Mouse (Mus musculus): ENCODE results near the gene Gm10160.
"Not testable (repeated sequence)": the region's sequence is repeated elsewhere in the genome, so short reads cannot be mapped to it uniquely, and the experiment has no call there.

The Gm10160 gene

DNA sequence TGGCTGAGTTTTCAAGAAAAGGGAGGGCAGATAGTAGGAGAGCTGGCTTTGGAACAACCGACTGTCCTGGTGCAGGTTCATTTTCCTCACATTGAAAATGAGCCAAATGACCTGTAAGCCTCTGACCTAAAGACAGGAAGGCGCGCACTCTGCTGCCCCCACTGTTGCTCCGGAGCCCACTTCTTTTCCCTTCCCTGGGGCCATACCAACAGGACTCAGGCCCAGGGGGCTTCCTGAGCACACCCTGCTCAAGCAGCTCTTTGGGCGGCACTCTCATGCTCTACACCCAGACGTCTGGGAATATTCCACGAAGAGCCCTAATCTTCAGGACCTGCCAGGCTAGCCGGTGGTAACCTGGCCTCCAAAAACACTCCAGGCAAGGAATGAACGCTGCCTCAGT lies 2.6 kb upstream of the Gm10160 start:
- DNase-seq (ENCODE audit: low spot score in 2 of 2) = no peak

GRCm38 (mm10) chr7:81856221-81856620 lies 627 bp upstream of the Gm10160 start:
- DNase-seq (ENCODE audit: low spot score in 2 of 2) = no peak

DNA sequence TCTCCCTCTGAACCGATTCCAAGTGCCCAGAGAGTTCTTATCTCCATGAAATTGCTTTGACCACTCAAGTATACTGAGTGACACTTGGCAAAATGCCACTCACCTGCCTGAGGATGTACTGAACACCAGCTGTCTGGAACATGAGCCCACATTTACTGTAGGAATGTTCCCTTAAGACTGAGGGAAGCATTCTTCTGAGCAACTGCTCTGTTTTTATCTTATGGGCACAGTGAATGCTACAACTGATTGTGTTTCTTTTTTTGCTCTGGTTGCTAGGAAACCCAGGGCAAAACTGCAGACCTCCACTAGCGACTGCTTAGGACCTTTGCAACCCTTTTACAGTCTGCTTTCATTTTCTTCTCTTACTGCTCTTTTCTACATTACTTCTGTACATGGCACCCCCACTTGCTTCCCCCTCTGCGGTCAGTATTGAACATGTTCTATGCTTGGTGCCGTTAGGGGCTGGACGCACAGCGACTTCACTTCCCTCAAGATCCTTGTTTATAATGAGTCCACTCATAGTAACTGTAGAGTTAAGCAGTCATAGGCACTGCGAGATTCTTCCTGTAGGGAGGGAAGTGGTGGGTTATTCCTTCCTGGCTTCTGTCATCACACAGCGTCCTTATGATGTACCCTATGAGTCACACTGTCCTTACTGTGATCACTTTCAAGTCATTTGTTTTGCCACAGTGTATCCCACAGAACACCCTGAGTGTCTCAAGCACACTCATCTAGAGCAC lies 856 bp downstream of the Gm10160 start:
- no peak for DNase-seq (ENCODE audit: low spot score in 2 of 2)

DNA sequence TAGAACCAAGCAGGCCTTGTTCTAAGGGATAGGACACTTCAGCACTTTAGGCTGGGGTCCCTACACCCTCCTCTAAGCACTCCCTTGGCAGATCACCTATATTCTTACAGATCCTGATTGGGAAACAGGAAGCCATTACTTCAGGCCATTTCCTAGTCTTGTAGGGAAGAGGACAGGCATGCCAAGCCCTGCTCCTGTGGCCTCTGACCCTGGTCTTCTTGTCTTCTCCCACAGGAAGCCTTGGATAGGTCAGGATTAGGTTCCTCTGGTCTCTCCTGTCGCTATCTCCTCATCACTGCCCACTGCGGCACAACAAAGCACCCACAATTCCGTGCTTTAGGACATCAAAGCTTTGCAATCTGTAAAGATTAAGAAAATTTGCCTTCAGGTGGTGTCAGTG lies 3.9 kb downstream of the Gm10160 start:
- DNase-seq (ENCODE audit: low spot score in 2 of 2) = no peak

DNA sequence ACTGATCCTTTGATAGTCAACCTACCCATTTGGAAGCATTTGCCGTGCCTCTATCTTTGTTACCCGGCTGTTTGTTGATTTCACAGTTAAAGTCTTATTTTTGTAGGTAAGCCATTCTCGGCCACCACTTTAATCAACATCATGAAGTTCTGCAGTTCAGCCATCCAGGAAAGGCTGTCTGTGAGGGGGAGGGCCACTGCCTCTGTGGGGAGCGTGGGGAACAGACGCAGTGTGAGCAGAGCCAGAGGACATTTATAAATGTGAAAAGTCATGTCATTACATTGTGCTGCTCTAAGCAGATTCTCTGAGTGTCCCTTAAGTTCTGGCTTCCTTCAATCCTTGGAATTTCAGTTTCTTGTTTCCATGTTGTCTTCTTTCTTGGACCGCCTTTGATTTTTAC lies 5.4 kb downstream of the Gm10160 start:
- DNase-seq (ENCODE audit: low spot score in 2 of 2) = no peak

- no peak for DNase-seq (ENCODE audit: low spot score in 2 of 2)
Measured at GRCm38 (mm10) chr7:81849633-81850032, 6.0 kb downstream of the Gm10160 start.

DNA sequence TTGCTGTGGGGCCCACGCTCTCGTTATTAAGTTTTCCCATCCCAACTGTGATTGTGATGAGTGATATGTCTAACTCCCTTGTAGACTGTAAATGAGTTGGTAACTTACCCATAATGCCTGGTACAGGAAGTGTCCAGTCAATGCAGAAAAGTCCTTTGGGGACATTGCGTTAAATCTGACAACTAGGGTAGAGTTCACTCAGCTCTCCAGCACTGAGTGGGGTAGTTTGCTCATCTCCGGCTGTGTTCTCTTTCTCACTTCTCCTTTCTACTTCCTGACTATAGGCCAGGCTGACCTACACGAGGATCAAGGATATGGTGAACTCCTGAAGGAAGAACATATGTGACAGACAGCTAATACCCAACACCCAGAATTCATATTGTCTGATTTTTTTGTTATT lies 6.4 kb downstream of the Gm10160 start:
- no peak for DNase-seq (ENCODE audit: low spot score in 2 of 2)

DNA sequence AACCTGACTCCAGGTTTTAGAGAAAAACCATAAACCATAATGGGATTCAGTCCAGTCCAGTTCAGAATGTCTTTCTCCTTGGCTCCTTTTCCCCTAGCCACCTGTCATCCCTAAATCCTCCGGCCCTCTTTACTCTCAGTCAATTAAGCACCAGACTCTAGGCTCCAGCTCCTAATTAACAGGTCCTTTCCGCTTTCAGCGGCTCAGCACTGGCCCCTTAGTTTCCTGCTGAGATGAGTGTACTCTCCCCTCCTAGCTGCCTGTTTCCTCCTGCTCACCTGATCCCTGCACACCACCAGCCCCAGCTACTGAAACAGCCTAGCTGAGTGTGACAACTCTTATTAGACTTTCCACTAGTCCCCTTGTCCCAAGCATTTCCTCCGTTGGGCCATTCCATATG lies 7.8 kb downstream of the Gm10160 start:
- no peak for DNase-seq (ENCODE audit: low spot score in 2 of 2)

DNA sequence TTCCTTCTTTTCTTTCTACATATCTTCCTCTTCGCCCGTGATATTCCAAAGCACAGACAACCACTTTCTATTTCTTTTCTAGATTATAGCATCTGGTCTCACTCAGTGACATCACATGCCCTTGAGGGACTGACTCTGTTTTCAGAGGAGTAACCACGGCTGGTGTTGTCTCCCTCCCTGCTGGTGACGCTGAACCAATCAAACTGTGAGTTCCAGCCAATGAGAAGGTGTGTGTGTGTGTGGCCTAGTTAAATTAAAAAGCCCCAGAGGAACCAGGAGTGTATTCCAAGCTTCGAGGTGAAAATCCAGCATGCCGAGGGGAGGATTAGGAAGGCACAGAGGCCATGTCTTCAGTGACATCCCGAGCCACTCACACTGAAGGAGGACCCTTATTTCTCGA lies 8.6 kb downstream of the Gm10160 start:
- DNase-seq (ENCODE audit: low spot score in 2 of 2) = no peak

GRCm38 (mm10) chr7:81846008-81846407 lies 9.6 kb downstream of the Gm10160 start:
- no peak for DNase-seq (ENCODE audit: low spot score in 2 of 2)

DNA sequence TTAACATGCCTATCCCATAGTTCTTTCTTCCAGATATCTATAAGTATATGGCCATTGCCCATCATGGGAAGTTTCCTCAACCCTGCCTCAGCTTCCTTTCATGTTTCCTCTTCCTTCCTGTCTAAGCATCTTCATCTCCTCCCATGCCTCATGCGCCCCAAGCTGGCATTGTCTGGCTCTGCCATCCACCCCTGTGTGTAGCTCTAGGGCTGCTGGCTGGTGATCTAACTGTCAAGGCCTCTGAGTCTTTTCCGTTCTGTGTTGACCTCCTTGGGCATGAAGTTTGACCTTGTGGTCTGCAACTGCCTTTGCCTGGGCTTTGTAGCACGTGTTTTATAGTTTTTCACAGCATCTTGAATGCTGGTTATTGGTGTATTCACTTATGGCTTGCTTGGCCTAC lies 10.3 kb downstream of the Gm10160 start:
- no peak for DNase-seq (ENCODE audit: low spot score in 2 of 2)

GRCm38 (mm10) chr7:81844801-81845200 lies 10.8 kb downstream of the Gm10160 start:
- DNase-seq (ENCODE audit: low spot score in 2 of 2) = no peak

DNA sequence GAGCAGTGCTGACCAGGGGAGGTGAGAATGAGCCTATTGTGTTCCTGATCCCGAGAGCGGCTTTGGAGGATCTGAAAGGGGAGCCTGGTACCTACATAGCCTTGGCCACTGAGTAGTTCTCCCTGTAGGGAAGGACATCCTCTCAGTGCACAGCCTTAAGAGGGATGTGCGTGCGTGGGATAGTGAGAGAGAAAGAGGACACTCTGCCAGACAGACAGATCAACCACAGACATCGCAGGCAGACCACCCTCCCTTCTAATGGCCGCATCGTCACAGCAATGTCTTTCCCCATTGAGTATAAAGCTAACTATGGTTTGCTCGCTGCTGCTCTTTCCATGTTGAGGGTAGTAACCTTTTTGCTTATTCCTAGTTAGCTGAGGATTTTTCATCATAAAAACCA lies 11.7 kb downstream of the Gm10160 start:
- DNase-seq (ENCODE audit: low spot score in 2 of 2) = no peak

GRCm38 (mm10) chr7:81842998-81843397 lies 12.6 kb downstream of the Gm10160 start:
- DNase-seq (ENCODE audit: low spot score in 2 of 2) = no peak

GRCm38 (mm10) chr7:81842141-81842540 lies 13.5 kb downstream of the Gm10160 start:
- DNase-seq (ENCODE audit: low spot score in 2 of 2) = no peak

DNA sequence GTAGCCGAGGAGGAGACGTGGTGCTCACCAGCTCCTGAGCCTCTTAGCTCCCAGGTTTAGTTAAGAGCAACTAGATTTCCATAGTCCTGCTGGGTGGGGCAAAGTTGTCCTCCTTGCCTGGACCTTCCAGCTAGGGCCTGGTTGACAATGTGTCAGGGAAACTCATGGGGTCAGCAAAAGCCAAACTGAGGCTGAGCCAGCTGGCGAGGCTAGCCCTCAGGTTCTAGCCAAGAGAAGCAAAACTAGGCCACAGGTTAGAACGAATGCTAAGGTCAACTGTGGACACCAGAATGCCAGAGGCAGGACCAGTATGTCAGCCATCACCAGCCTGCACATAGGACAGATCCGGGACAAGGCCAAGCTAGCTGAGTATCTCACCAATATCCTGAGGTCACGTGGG lies 14.2 kb downstream of the Gm10160 start:
- DNase-seq (ENCODE audit: low spot score in 2 of 2) = no peak

- DNase-seq (ENCODE audit: low spot score in 2 of 2) = no peak
Measured at GRCm38 (mm10) chr7:81840661-81841181, 14.9 kb downstream of the Gm10160 start.

GRCm38 (mm10) chr7:81839746-81840145 lies 15.8 kb downstream of the Gm10160 start:
- no peak for DNase-seq (ENCODE audit: low spot score in 2 of 2)

- not testable (repeated sequence) for DNase-seq (ENCODE audit: low spot score in 2 of 2)
Measured at GRCm38 (mm10) chr7:81837771-81838170, 17.8 kb downstream of the Gm10160 start.

DNA sequence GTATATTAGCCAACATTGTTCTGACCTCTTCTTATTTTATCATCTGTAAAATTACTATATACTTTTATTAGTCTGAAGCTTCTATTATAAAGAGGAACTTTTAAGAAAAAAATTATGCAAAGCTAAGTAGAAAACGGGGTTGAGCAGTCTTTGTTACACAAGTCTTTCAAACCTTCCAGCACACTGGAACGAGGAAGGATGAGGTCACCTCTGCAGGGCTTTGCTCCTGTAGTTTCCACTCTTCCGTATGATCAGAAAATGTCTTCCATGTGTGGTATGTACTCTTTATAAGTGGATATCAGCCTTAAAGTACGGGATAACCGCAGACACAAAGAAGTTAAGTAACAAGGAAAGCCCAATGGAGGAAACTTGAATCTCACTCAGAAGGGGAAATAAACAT lies 20.2 kb downstream of the Gm10160 start:
- DNase-seq (ENCODE audit: low spot score in 2 of 2) = no peak

- DNase-seq (ENCODE audit: low spot score in 2 of 2) = peak in 1 of 2 experiments; percentile 28
Measured at GRCm38 (mm10) chr7:81834847-81835246, 20.7 kb downstream of the Gm10160 start.

GRCm38 (mm10) chr7:81829379-81829894 lies 26.2 kb downstream of the Gm10160 start, which contains the start of gene Btbd1:
Gene Btbd1 (minus strand): TSS chr7:81829431.
- peak; percentile 73 to 89 for DNase-seq (ENCODE audit: low spot score in 2 of 2)

GRCm38 (mm10) chr7:81828681-81829378 lies 26.8 kb downstream of the Gm10160 start:
- peak; percentile 24 to 35 for DNase-seq (ENCODE audit: low spot score in 2 of 2)

All from thymus, postnatal 10 days (tissue).